Mouse (Mus musculus) urinary bladder, postnatal 0 days (tissue): ENCODE data around the gene Snapc5. TPM values are rescaled to one million over a fixed set of nuclear protein-coding genes. Genes with fewer than 3 reads are reported as not detected.

Experiments used
- microRNA-seq: library from miRNA; unstranded; fragments of <30 nt; microRNA quantifications from one replicate; pipeline ENCODE4, GENCODE M21; 2016
- polyA plus RNA-seq: library from polyadenylated mRNA; unstranded; fragments of >200 nt; fragmentation: Nextera tagmentation; extraction: Ambion mirVana; gene quantifications from 2 replicates; pipeline ENCODE4 v1.2.1, GENCODE M21; 2015

The Snapc5 gene
- 28.0 and 29.6 TPM in 2 replicates for polyA plus RNA-seq

GRCm38 (mm10) chr9:64178974-64179646, at the start of gene Snapc5:
Snapc5 (plus strand) TSS chr9:64179274.

GRCm38 (mm10) chr9:64172816-64173665, 6.0 kb upstream of the Snapc5 start, which contains the start of the genes Zwilch and Rpl4:
Zwilch (minus strand) TSS chr9:64173104.
Rpl4 (plus strand) TSS chr9:64173375.

Small RNA genes lying within 50 kb of the gene (microRNA-seq; reads per million reads assigned to microRNA genes)
- not detected for gene Gm24106

Other genes starting within 250 kb of the Snapc5 start
- gene Smad6, start 157.2 kb upstream of the Snapc5 start, polyA plus RNA-seq, result 5.6 and 6.3 TPM in 2 replicates
- 0.08 and 0.17 TPM in 2 replicates for gene Lctl, start 62.1 kb upstream of the Snapc5 start, polyA plus RNA-seq
- gene Zwilch, start 6.2 kb upstream of the Snapc5 start, polyA plus RNA-seq, result 4.7 and 6.1 TPM in 2 replicates
- 894 and 938 TPM in 2 replicates for gene Rpl4, start 5.9 kb upstream of the Snapc5 start, polyA plus RNA-seq
- gene Uchl4, start 55.9 kb downstream of the Snapc5 start, polyA plus RNA-seq, result 1.3 TPM in 2 replicates
- gene Map2k1, start 74.4 kb downstream of the Snapc5 start, polyA plus RNA-seq, result 99.2 and 111 TPM in 2 replicates
- gene Tipin, start 102.3 kb downstream of the Snapc5 start, polyA plus RNA-seq, result 77.1 and 99.1 TPM in 2 replicates
- gene Dis3l, start 162.0 kb downstream of the Snapc5 start, polyA plus RNA-seq, result 9.6 and 11.5 TPM in 2 replicates
- gene Megf11, start 206.4 kb downstream of the Snapc5 start, polyA plus RNA-seq, result 0.41 and 0.42 TPM in 2 replicates